Mouse (Mus musculus): ENCODE measurements around the gene Gfra1. TPM values are rescaled to one million over a fixed set of nuclear protein-coding genes. Genes with fewer than 3 reads are reported as not detected.

Gene Gfra1
- polyA plus RNA-seq, 1 experiment from 2014 or later = 22.5 TPM

- Histone ChIP-seq H3K9me3 (ENCODE audit: control insufficient read depth, low read length) (no peaks in the 10 kb centered on the region), H3K27me3 (replicated peaks; ENCODE audit: control insufficient read depth, insufficient read depth, low read length) (no peaks in the 10 kb centered on the region; the same call in 1 of the 2 replicates), H3K4me1 (ENCODE audit: control insufficient read depth, insufficient read depth, low read length) (peaks cover 13% of the 10 kb centered on the region; the same call in 1 of the 2 replicates), H3K4me3 (ENCODE audit: low read depth, low read length) (no peak overlapping the region), H3K36me3 (ENCODE audit: control insufficient read depth, insufficient read depth, low read length) (no peaks in the 10 kb centered on the region), H3K9ac (ENCODE audit: low read depth, low read length) (no peak overlapping the region), H3K4me2 (ENCODE audit: low read depth, low read length) (peak overlapping the region; percentile 40), H3K27ac (replicated peaks; ENCODE audit: low read depth, low read length) (peak overlapping the region; percentile 10; the same call in 1 of the 2 replicates)
- DNase-seq (ENCODE audit: low spot score) (peak; percentile 59), ATAC-seq (ENCODE audit: low read depth) (no peak)
- 17% methylated on average over 2 of the region's 2 CpGs for WGBS
Observed at GRCm38 (mm10) chr19:58468331-58468730, 12.6 kb upstream of the Gfra1 start.

DNA sequence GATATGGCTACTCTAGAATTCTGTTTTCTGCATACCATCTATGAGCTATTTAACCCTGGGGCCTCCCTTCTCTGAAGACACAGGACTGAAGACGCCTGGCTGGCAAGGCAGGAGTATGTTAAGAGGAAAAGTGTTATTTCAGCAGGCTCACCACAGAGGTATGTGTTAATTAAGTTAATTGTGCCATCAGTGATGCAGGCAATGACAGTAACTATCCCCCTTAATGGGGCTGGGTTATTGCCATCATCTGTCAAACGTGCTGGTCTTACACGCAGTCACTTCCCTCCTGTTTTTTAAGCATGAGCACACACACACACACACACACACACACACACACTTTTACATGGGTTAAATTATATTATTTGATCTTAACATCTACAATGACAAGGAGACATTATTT lies 8.0 kb upstream of the Gfra1 start:
- Histone ChIP-seq H3K9ac (ENCODE audit: low read depth, low read length) (no peak overlapping the region), H3K27me3 (replicated peaks; ENCODE audit: control insufficient read depth, insufficient read depth, low read length) (peaks cover 6% of the 10 kb centered on the region; the same call in 1 of the 2 replicates), H3K27ac (replicated peaks; ENCODE audit: low read depth, low read length) (no peak overlapping the region), H3K4me3 (ENCODE audit: low read depth, low read length) (no peak overlapping the region), H3K4me1 (ENCODE audit: control insufficient read depth, insufficient read depth, low read length) (peaks cover 9% of the 10 kb centered on the region; the same call in 1 of the 2 replicates), H3K36me3 (ENCODE audit: control insufficient read depth, insufficient read depth, low read length) (no peaks in the 10 kb centered on the region), H3K9me3 (ENCODE audit: control insufficient read depth, low read length) (no peaks in the 10 kb centered on the region), H3K4me2 (ENCODE audit: low read depth, low read length) (no peak overlapping the region)
- no peak for ATAC-seq (ENCODE audit: low read depth)
- no peak for DNase-seq (ENCODE audit: low spot score)
- 66% methylated on average over 3 of the region's 3 CpGs for WGBS

- 41% methylated on average over 13 of the region's 13 CpGs for WGBS
- Histone ChIP-seq H3K4me2 (ENCODE audit: low read depth, low read length) (no peak overlapping the region), H3K9ac (ENCODE audit: low read depth, low read length) (no peak overlapping the region), H3K27ac (replicated peaks; ENCODE audit: low read depth, low read length) (no peak overlapping the region), H3K27me3 (replicated peaks; ENCODE audit: control insufficient read depth, insufficient read depth, low read length) (peaks cover 31% of the 10 kb centered on the region), H3K4me3 (ENCODE audit: low read depth, low read length) (no peak overlapping the region), H3K9me3 (ENCODE audit: control insufficient read depth, low read length) (no peaks in the 10 kb centered on the region), H3K36me3 (ENCODE audit: control insufficient read depth, insufficient read depth, low read length) (no peaks in the 10 kb centered on the region), H3K4me1 (ENCODE audit: control insufficient read depth, insufficient read depth, low read length) (peaks cover 12% of the 10 kb centered on the region)
- ATAC-seq (ENCODE audit: low read depth) (peak; percentile 22; the same call in 1 of the 2 replicates), DNase-seq (ENCODE audit: low spot score) (peak; percentile 59)
Observed at GRCm38 (mm10) chr19:58460361-58461022, 4.8 kb upstream of the Gfra1 start.

DNA sequence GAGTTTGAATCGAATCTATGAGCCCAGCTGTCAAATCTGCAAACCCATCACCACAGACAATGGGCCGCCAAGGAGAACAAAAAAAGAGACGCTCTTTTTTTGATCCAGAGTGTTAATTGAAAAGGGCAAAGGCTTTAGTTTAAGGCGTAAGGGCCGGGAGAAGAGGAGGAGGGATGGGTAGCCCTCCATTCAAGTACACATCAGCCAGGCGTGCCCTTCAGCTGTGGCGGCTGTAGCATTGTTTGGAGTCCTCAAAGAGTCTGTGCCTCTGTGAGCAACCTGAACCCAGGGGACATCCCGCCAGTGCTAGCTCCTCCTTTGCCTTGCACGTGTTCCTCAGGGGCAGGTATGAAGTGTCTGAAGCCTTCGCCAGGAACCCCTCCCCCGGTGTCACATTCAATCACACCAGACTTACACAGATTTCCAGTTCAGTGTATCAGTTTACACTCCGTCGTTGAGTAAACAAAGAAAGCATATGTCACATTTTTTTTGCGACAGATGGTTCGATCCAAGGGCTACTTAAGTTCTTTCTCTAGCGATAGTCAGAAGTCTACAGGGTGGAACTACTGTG lies 867 bp upstream of the Gfra1 start:
- H3K9me3 ChIP-seq (ENCODE audit: control insufficient read depth, low read length) = no peaks in the 10 kb centered on the region
- H3K9ac ChIP-seq (ENCODE audit: low read depth, low read length) = peak overlapping the region; percentile 63; the same call in 1 of the 2 replicates
- peak; percentile 85 for DNase-seq (ENCODE audit: low spot score)
- peaks cover 38% of the 10 kb centered on the region for H3K4me1 ChIP-seq (ENCODE audit: control insufficient read depth, insufficient read depth, low read length)
- peaks cover 70% of the 10 kb centered on the region for H3K27me3 ChIP-seq (replicated peaks; ENCODE audit: control insufficient read depth, insufficient read depth, low read length)
- peak overlapping the region; percentile 91 for H3K4me2 ChIP-seq (ENCODE audit: low read depth, low read length)
- no peaks in the 10 kb centered on the region for H3K36me3 ChIP-seq (ENCODE audit: control insufficient read depth, insufficient read depth, low read length)
- WGBS = 5% methylated on average over 16 of the region's 16 CpGs
- ATAC-seq (ENCODE audit: low read depth) = peak; percentile 80
- H3K27ac ChIP-seq (replicated peaks; ENCODE audit: low read depth, low read length) = no peak overlapping the region
- H3K4me3 ChIP-seq (ENCODE audit: low read depth, low read length) = peak overlapping the region; percentile 48

DNA sequence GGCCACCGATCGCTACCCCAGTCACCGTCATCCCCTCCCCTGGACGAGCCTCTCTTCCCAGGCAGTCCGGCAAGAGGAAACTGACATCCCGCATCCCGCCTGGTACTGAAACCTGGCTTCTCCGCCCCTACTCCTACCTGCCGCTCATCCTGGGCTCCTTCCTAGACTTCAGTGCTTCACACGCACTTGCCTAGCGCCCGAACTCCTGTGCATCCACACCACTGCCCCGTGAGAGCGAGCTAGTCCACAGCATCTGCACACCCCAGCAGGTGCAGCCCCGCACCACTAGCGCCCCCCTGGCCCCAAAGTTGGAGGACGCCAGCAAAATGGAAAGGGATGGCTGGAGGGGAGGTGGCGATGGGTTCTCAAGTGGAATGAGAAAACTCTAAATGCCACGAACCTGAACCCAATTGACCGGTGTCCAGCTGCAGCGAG lies 631 bp downstream of the Gfra1 start:
- peak; percentile 45 for DNase-seq (ENCODE audit: low spot score)
- H3K4me1 ChIP-seq (ENCODE audit: control insufficient read depth, insufficient read depth, low read length) = peaks cover 48% of the 10 kb centered on the region
- no peak for ATAC-seq (ENCODE audit: low read depth)
- H3K4me2 ChIP-seq (ENCODE audit: low read depth, low read length) = peak overlapping the region; percentile 91
- no peaks in the 10 kb centered on the region for H3K36me3 ChIP-seq (ENCODE audit: control insufficient read depth, insufficient read depth, low read length)
- H3K9ac ChIP-seq (ENCODE audit: low read depth, low read length) = peak overlapping the region; percentile 63
- H3K4me3 ChIP-seq (ENCODE audit: low read depth, low read length) = peak overlapping the region; percentile 48
- H3K27ac ChIP-seq (replicated peaks; ENCODE audit: low read depth, low read length) = peak overlapping the region; percentile 16; the same call in 1 of the 2 replicates
- H3K27me3 ChIP-seq (replicated peaks; ENCODE audit: control insufficient read depth, insufficient read depth, low read length) = peaks cover 71% of the 10 kb centered on the region
- H3K9me3 ChIP-seq (ENCODE audit: control insufficient read depth, low read length) = no peaks in the 10 kb centered on the region
- 0% methylated on average over 21 of the region's 21 CpGs for WGBS

DNA sequence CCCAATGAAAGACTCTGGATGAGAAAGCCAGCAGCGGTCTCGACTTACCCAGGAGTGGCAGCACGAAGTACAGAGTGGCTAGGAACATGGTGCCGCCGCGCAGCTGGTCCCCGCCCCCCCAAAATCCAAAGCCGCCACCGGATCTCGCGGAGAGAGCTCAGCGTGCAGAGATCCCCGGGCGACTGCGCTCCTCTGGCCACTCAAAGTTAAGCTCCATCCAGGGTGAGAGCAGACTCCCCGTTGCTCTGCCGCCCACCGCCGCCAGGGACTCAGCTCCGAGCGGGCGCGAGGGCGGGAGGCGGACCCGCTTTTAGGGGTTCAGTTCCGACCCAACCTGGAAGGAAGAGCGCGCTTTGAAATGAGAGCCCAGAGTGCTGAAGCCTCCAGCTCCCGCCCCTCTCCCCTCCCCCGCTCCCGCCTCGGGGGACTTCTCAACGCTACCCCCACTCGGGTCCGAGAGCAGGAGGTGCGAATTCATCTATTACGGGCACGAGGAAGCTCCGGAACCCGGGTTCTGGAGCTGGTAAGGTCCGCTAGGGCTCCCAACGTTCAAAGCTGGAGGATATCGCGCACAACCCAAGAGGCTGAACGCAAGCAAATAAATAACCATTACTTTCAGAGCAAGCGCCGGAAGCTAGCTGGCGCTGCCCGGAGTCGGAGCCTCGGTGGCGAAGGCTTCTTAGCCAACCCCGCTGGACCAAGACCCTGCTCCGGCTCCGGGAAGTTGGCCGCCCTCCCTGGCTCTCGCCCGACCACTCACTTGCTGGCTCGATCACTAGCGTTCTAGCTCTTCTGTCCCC lies 1.2 kb downstream of the Gfra1 start:
- WGBS = under 1% methylated on average over 52 of the region's 61 CpGs
- Histone ChIP-seq H3K36me3 (ENCODE audit: control insufficient read depth, insufficient read depth, low read length) (no peaks in the 10 kb centered on the region), H3K27ac (replicated peaks; ENCODE audit: low read depth, low read length) (peak overlapping the region; percentile 16; the same call in 1 of the 2 replicates), H3K4me1 (ENCODE audit: control insufficient read depth, insufficient read depth, low read length) (peaks cover 48% of the 10 kb centered on the region), H3K9me3 (ENCODE audit: control insufficient read depth, low read length) (no peaks in the 10 kb centered on the region), H3K4me3 (ENCODE audit: low read depth, low read length) (peak overlapping the region; percentile 48), H3K27me3 (replicated peaks; ENCODE audit: control insufficient read depth, insufficient read depth, low read length) (peaks cover 65% of the 10 kb centered on the region), H3K9ac (ENCODE audit: low read depth, low read length) (peak overlapping the region; percentile 63), H3K4me2 (ENCODE audit: low read depth, low read length) (peak overlapping the region; percentile 91)
- ATAC-seq (ENCODE audit: low read depth) (peak; percentile 12; the same call in 1 of the 2 replicates), DNase-seq (ENCODE audit: low spot score) (peak; percentile 55)

DNA sequence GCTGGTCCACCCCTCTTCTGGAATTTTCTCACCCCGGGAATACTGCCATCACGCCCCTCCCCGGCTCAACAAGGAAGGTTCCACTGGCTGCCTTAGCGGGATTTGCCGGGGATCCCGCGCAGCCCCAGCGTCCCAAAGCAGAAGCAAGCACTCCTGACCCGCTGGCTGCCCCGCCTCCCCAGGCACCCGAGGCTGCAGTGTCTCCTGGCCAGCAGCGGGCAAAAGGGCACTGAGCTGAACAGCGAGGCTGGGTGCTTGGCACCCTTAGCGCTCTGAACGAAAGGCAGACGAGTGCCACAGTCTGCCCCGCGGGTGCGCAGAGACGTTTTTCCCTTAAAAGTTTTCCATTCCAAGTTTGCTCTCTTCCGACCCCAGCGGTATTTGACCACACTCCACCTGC lies 2.1 kb downstream of the Gfra1 start:
- no peak for DNase-seq (ENCODE audit: low spot score)
- H3K36me3 ChIP-seq (ENCODE audit: control insufficient read depth, insufficient read depth, low read length) = no peaks in the 10 kb centered on the region
- no peak for ATAC-seq (ENCODE audit: low read depth)
- peak overlapping the region; percentile 91 for H3K4me2 ChIP-seq (ENCODE audit: low read depth, low read length)
- peaks cover 63% of the 10 kb centered on the region for H3K27me3 ChIP-seq (replicated peaks; ENCODE audit: control insufficient read depth, insufficient read depth, low read length)
- H3K9me3 ChIP-seq (ENCODE audit: control insufficient read depth, low read length) = no peaks in the 10 kb centered on the region
- peak overlapping the region; percentile 48 for H3K4me3 ChIP-seq (ENCODE audit: low read depth, low read length)
- H3K9ac ChIP-seq (ENCODE audit: low read depth, low read length) = peak overlapping the region; percentile 63
- 0% methylated on average over 22 of the region's 22 CpGs for whole genome bisulfite sequencing
- H3K4me1 ChIP-seq (ENCODE audit: control insufficient read depth, insufficient read depth, low read length) = peaks cover 48% of the 10 kb centered on the region
- H3K27ac ChIP-seq (replicated peaks; ENCODE audit: low read depth, low read length) = no peak overlapping the region

DNA sequence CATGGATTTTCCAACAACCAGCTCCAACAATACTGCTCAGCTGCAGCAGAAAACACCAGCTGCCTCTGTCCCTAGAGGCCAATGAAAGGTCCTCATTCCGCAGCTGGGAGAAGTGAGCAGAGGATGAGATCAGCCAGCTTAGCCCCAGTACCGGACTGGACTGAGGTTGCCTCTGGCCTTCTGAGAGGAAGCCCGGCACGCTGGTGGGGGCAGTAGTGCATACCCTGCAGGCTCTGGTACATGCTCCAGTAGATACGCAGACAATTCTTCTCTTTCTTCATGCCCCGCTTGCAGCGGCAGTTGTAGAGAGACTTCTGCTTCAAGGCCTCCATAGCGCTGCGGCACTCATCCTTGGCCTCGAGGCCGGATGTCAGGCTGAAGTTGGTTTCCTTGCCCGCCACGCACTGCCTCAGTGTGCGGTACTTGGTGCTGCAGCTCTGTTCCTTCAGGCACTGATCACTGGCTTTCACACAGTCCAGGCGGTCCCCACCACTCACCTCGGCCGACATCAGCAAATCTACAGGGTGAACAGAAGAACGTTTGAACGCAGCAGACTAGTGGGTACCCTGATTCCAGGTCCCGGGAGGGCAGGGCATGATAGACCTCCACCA lies 2.7 kb downstream of the Gfra1 start:
- ATAC-seq (ENCODE audit: low read depth) = peak; percentile 13
- H3K4me1 ChIP-seq (ENCODE audit: control insufficient read depth, insufficient read depth, low read length) = peaks cover 48% of the 10 kb centered on the region
- no peaks in the 10 kb centered on the region for H3K9me3 ChIP-seq (ENCODE audit: control insufficient read depth, low read length)
- H3K4me3 ChIP-seq (ENCODE audit: low read depth, low read length) = peak overlapping the region; percentile 48
- peak; percentile 42 for DNase-seq (ENCODE audit: low spot score)
- WGBS = 10% methylated on average over 17 of the region's 20 CpGs
- no peaks in the 10 kb centered on the region for H3K36me3 ChIP-seq (ENCODE audit: control insufficient read depth, insufficient read depth, low read length)
- H3K27me3 ChIP-seq (replicated peaks; ENCODE audit: control insufficient read depth, insufficient read depth, low read length) = peaks cover 57% of the 10 kb centered on the region
- H3K27ac ChIP-seq (replicated peaks; ENCODE audit: low read depth, low read length) = no peak overlapping the region
- H3K4me2 ChIP-seq (ENCODE audit: low read depth, low read length) = peak overlapping the region; percentile 91
- peak overlapping the region; percentile 63 for H3K9ac ChIP-seq (ENCODE audit: low read depth, low read length)

All from embryonic facial prominence, embryonic 14.5 days (tissue).